Mouse (Mus musculus) C2C12 (cell line): ENCODE data around the gene Prkcsh.

Experiments used
- CEBPB ChIP-seq: IDR thresholded peaks from one replicate; pipeline ENCODE4 v1.6.1; 2011; ENCODE audit warnings: low read depth, mild to moderate bottlenecking, control low read depth, moderate library complexity
- CTCF ChIP-seq: IDR thresholded peaks from one replicate; pipeline ENCODE4 v1.5.1; 2011; ENCODE audit not compliant: control insufficient read depth, insufficient read depth, insufficient read length
- MAX ChIP-seq: IDR thresholded peaks from one replicate; pipeline ENCODE4 v1.6.1; 2011; ENCODE audit warnings: mild to moderate bottlenecking, control low read depth
- MYOG ChIP-seq: IDR thresholded peaks from one replicate; pipeline ENCODE4 v1.6.1; 2011; ENCODE audit not compliant: control insufficient read depth, insufficient read length; ENCODE audit errors: extremely low read depth
- USF1 ChIP-seq: IDR thresholded peaks from one replicate; pipeline ENCODE4 v1.6.1; 2011; ENCODE audit warnings: low read depth, mild to moderate bottlenecking, control low read depth, moderate library complexity

- TF ChIP-seq CTCF (no peak), USF1 (no peak), CEBPB (no peak), MAX (no peak), MYOG (no peak)
Observed at GRCm38 (mm10) chr9:22004546-22004945, 1.9 kb downstream of the Prkcsh start.
